Mouse (Mus musculus) heart, embryonic 14.5 days (tissue): ENCODE data around the gene Zfp462. TPM values are rescaled to one million over a fixed set of nuclear protein-coding genes. Genes with fewer than 3 reads are reported as not detected.
A peak's percentile ranks its signal among the peaks of the same experiment; 100 is the strongest.

Experiments used
- ATAC-seq: fragments of 200-750 bp; cut with Nextera tagmentation; 2 replicates; pipeline ENCODE4 v1.8.0; 2017; ENCODE audit warnings: low read depth, moderate TSS enrichment; ENCODE audit not compliant: insufficient number of reproducible peaks, insufficient read depth, low FRiP score
- H3K27ac ChIP-seq, 2 experiments: fragments of 200-500 bp in 1 of 2; fragments of 300-500 bp in 1 of 2; sonication (generic) in 1 of 2; replicated peaks in 1 of 2; 2 replicates each; pipeline ENCODE4 v1.5.1; 2012 to 2014; ENCODE audit warnings: low read depth in 2 of 2, low read length in 2 of 2, control low read depth in 1 of 2, mild to moderate bottlenecking in 1 of 2, mixed read lengths in 1 of 2; ENCODE audit not compliant: control insufficient read depth in 1 of 2, insufficient read depth in 1 of 2
- H3K27me3 ChIP-seq: fragments of 300-500 bp; sonication (generic); 2 replicates; pipeline ENCODE4 v1.6.1; 2014; ENCODE audit warnings: mild to moderate bottlenecking, low read length, control low read depth; ENCODE audit not compliant: control insufficient read depth, insufficient read depth
- H3K36me3 ChIP-seq: fragments of 300-500 bp; sonication (generic); 2 replicates; pipeline ENCODE4 v1.6.1; 2014; ENCODE audit warnings: mild to moderate bottlenecking, control low read depth, low read length, mixed read lengths; ENCODE audit not compliant: control insufficient read depth, insufficient read depth
- H3K4me1 ChIP-seq, 2 experiments: fragments of 200-500 bp in 1 of 2; fragments of 300-500 bp in 1 of 2; sonication (generic) in 1 of 2; 2 replicates each; pipeline ENCODE4 v1.6.1; 2012 to 2014; ENCODE audit warnings: low read length in 2 of 2, control low read depth in 1 of 2, mixed read lengths in 1 of 2; ENCODE audit not compliant: control insufficient read depth in 2 of 2, insufficient read depth in 2 of 2
- H3K4me2 ChIP-seq: fragments of 300-500 bp; sonication (generic); 2 replicates; pipeline ENCODE4 v1.6.1; 2014; ENCODE audit warnings: mild to moderate bottlenecking, low read length
- H3K4me3 ChIP-seq, 2 experiments: fragments of 200-500 bp in 1 of 2; fragments of 300-500 bp in 1 of 2; sonication (generic) in 1 of 2; 2 replicates each; pipeline ENCODE4 v1.5.1; 2012 to 2014; ENCODE audit warnings: low read length in 2 of 2, mild to moderate bottlenecking in 2 of 2, control low read depth in 1 of 2, low read depth in 1 of 2, moderate library complexity in 1 of 2; ENCODE audit not compliant: control insufficient read depth in 1 of 2, insufficient read depth in 1 of 2
- H3K9ac ChIP-seq: fragments of 300-500 bp; sonication (generic); 2 replicates; pipeline ENCODE4 v1.6.1; 2014; ENCODE audit warnings: mild to moderate bottlenecking, low read length
- H3K9me3 ChIP-seq: fragments of 300-500 bp; sonication (generic); 2 replicates; pipeline ENCODE4 v1.6.1; 2016; ENCODE audit warnings: low read length, control low read depth; ENCODE audit not compliant: control insufficient read depth
- WGBS: fragments of 180-500 bp; shearing (Covaris S2); extraction: QIAGEN DNeasy Blood & Tissue Kit; methylation state at CpG from one replicate; pipeline ENCODE4 v1.1.7; 2014; 5-methylcytosine and 5-hydroxymethylcytosine counted together
- polyA plus RNA-seq: library from polyadenylated mRNA; unstranded; fragments of >200 nt; fragmentation: Nextera tagmentation; extraction: Ambion mirVana; gene quantifications from 2 replicates; pipeline ENCODE4 v1.2.1, GENCODE M21; 2014

Gene Zfp462
- polyA plus RNA-seq, 1 experiment from 2014 or later = 3.7 TPM

DNA sequence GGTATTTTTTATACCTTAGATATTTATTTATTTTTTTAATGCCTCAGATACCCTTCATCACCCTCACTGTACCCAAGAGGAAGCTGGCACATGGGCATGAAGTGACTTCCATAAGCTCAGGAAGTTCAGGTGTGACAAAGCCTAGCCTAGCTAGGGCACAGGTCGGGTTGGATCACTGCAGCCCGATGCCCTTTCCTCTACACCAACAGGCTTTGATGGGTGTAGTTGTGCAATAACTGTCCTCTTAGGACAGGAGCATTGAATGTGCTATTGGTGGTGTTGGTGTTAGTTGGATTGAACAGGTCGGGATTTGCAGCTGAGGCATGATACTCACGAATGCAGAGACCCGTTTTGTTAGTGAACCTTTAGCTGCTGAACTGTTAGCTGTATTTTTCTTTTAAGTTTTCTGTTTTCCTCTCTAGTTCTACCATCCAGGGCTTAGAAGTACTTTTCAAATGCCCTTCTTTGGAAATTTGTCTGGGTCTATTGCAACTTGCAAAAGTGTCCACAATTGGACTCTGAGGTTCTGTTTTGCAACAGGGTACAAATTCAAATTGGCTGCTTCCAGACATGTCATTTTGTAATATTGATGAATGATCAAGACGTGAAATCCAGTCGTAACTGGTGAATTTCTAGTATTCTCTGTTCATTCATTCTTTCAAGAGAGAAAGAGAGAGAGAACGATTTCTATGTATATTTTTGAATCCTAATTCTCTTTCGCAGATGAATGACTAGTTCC, 9.0 kb downstream of the Zfp462 start:
- Histone ChIP-seq H3K4me2 (no peak overlapping the region), H3K27ac (no peak overlapping the region)
- 87% methylated on average over 9 of the region's 9 CpGs for WGBS

DNA sequence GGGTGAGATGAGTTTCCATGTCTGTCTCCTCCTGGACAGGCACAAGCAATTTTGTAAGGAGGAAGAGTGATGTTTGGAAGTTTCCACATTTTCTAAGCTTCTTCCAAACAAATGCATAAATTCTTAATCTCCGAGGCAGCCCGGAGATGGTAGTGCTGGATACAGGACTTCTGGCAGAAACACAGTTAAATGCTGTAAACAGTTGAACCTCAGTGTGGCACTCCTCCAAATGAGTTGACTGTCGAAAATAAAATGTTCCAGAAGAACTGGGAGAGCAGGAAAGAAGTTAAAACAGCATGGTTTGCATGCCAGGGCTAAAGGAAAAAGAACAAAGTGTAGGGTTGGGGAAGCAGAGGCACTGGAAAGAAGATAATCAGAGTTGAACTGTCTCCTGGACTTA, 9.6 kb downstream of the Zfp462 start:
- Histone ChIP-seq H3K4me2 (no peak overlapping the region), H3K9me3 (no peaks in the 10 kb centered on the region), H3K36me3 (no peaks in the 10 kb centered on the region), H3K4me3 (no peak overlapping the region), H3K27ac (0 out of 4 replicates have a peak overlapping the region, but pooled peaks of 1 of the 2 experiments have one; percentile 17), H3K27me3 (no peaks in the 10 kb centered on the region), H3K9ac (no peak overlapping the region), H3K4me1 (peaks cover 3 to 27% of the 10 kb centered on the region in 2 experiments)
- ATAC-seq = no peak
- 53% methylated on average over 3 of the region's 3 CpGs for WGBS

More for the DNA sequence above, 9.0 kb downstream of the Zfp462 start:
- H3K4me3 ChIP-seq = no peak overlapping the region
- H3K27me3 ChIP-seq = no peaks in the 10 kb centered on the region
- H3K4me1 ChIP-seq = peaks cover 3 to 27% of the 10 kb centered on the region in 2 experiments
- no peak overlapping the region for H3K9ac ChIP-seq
- H3K36me3 ChIP-seq = no peaks in the 10 kb centered on the region
- ATAC-seq = no peak
- H3K9me3 ChIP-seq = no peaks in the 10 kb centered on the region

DNA sequence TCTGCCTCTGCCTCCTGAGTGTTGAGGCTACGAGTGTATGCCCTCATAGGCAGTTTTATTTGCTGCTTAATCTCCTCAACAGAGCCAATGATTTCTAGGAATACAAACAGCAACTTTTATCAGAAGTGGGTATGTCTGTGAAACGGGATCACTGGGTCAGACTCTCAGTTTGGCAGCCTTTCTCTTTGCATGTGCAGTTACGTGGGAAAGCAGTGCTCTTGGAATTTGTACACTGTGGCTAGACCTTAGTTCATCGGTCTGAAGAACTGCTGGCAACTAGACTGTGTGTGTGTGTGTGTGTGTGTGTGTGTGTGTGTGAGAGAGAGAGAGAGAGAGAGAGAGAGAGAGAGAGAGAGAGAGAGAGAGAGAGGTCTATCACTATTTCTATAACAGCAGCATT, 15.9 kb downstream of the Zfp462 start:
- peaks cover 5 to 15% of the 10 kb centered on the region in 2 experiments for H3K4me1 ChIP-seq
- H3K9me3 ChIP-seq = no peaks in the 10 kb centered on the region
- no peak overlapping the region for H3K4me2 ChIP-seq
- no peaks in the 10 kb centered on the region for H3K27me3 ChIP-seq
- no peak overlapping the region for H3K4me3 ChIP-seq
- no peak overlapping the region for H3K9ac ChIP-seq
- ATAC-seq = no peak
- 62% methylated on average over 4 of the region's 4 CpGs for WGBS
- no peak overlapping the region for H3K27ac ChIP-seq
- H3K36me3 ChIP-seq = no peaks in the 10 kb centered on the region

DNA sequence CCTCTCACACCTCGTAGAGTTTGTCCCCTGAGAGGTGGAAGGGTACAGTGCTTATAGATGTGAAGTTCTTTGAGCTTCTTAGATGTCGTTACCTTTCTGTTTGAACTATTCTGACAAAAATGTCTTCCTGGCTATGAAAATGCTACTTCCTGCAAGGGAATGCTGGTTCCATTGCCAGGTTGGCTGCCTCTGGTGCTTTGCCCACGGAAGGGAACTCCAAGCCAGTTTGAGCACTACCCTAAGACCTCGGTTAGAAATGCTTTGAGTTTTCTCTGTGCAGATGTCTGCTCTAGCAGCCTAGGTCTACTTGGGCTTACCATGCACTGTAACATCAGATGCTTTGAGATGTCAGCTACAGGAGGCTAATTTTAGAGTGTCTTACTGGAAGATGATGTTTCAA, 17.3 kb downstream of the Zfp462 start:
- H3K27ac ChIP-seq = no peak overlapping the region

DNA sequence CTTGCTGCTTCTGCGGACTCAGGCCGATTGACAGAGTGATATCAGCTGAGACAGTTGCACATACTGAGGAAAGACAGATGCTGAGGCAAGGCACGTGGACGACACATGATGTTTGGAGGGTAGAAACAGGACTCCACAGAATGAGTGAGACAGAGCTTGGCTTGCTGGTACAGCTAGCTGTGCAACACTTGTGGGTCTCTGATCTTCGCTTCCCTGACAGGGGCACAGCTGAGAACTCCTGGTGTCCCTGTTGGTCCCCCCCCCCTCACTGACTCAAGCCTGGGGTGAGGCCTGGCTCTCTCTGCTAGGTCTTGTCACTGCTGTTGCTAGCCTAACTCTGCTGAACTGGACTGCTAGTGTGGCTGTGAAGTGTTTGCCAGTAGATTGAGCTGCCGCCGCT, 18.7 kb downstream of the Zfp462 start:
- Histone ChIP-seq H3K9ac (no peak overlapping the region), H3K4me2 (no peak overlapping the region), H3K27me3 (no peaks in the 10 kb centered on the region), H3K36me3 (no peaks in the 10 kb centered on the region), H3K9me3 (no peaks in the 10 kb centered on the region), H3K4me3 (no peak overlapping the region), H3K4me1 (peaks cover 25 to 39% of the 10 kb centered on the region in 2 experiments), H3K27ac (no peak overlapping the region)
- ATAC-seq = no peak
- 70% methylated on average over 7 of the region's 7 CpGs for WGBS

More for the DNA sequence above, 17.3 kb downstream of the Zfp462 start:
- Histone ChIP-seq H3K27me3 (no peaks in the 10 kb centered on the region), H3K36me3 (no peaks in the 10 kb centered on the region), H3K9ac (no peak overlapping the region), H3K9me3 (no peaks in the 10 kb centered on the region), H3K4me2 (no peak overlapping the region), H3K4me3 (no peak overlapping the region), H3K4me1 (peaks cover 18 to 29% of the 10 kb centered on the region in 2 experiments)
- 86% methylated on average over 4 of the region's 4 CpGs for WGBS
- no peak for ATAC-seq

DNA sequence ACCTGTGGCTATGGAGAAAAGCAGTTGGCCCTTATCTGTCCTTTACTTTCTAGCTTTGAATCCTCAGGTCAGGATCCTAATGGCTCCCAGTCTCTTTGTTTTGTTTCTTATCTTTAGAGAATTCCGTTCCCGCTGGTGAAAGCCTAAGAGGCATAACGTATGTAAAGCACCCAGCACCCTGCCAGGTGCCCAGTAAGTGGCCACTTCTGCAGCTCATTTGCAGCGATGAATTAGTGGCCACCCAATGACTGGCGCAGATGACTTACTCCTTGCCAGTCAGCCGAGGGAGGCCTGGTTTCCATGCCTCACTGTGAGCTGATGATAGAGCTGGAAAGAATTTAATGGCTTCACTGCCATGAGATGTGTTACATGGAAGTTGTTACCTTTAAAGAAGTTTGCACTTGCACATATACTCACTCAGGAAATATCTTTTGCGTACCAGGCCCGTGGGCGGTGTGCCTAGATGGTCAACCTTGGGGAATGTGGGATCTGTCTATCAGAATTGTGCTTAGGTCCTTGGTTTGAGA, 20.4 kb downstream of the Zfp462 start:
- 40% methylated on average over 9 of the region's 9 CpGs for WGBS
- Histone ChIP-seq H3K27ac (peak overlapping the region in 1 of 2 experiments; percentile 75; a peak in 2 of 4 replicates), H3K9ac (peak overlapping the region; percentile 11; the same call in 1 of the 2 replicates), H3K27me3 (no peaks in the 10 kb centered on the region), H3K36me3 (peaks cover 4% of the 10 kb centered on the region; the same call in 1 of the 2 replicates), H3K4me1 (peaks cover 25 to 39% of the 10 kb centered on the region in 2 experiments), H3K4me3 (no peak overlapping the region), H3K4me2 (peak overlapping the region; percentile 57; the same call in 1 of the 2 replicates), H3K9me3 (no peaks in the 10 kb centered on the region)
- no peak for ATAC-seq

DNA sequence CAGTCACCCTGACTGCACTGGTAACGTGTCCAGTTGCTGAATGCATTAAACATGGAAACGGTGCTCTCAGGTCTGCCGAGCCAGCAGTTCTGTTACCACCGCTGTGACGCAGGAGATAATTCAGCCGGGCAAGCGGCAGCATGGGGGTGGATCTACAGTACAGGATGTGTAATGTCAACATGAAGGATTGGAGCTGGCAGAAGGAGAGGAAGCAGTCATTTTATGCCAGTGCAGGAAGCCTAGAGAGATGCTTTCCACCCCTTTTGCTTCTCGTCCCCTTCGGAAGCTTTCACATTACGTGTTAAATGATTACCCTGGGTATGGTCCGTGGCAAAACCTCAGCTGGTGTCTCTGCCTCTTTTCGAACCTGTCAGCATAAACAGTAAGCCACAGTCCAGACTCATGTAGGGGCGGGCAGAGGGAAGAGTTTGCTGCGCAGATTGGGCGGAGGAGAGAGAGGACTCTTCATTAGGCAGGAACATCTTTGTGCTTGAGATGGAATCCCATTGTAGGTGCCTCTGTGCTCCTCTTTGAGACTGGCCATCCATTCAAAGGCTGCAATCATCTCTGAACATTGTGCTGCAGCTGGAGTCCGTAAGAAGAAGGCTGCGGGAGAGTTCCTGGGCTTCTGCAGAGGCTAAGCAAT, 21.4 kb downstream of the Zfp462 start:
- Histone ChIP-seq H3K4me1 (peaks cover 25 to 41% of the 10 kb centered on the region in 2 experiments), H3K4me3 (0 out of 4 replicates have a peak overlapping the region, but pooled peaks of 1 of the 2 experiments have one; percentile 6), H3K9me3 (no peaks in the 10 kb centered on the region), H3K4me2 (peak overlapping the region; percentile 57), H3K9ac (0 out of 2 replicates have a peak overlapping the region, but pooled peaks have one; percentile 3), H3K27me3 (no peaks in the 10 kb centered on the region), H3K27ac (peak overlapping the region; percentile 48 to 75), H3K36me3 (peaks cover 4% of the 10 kb centered on the region; the same call in 1 of the 2 replicates)
- peak; percentile 74 for ATAC-seq
- WGBS = 16% methylated on average over 17 of the region's 17 CpGs
